In the genomic region with DNA sequence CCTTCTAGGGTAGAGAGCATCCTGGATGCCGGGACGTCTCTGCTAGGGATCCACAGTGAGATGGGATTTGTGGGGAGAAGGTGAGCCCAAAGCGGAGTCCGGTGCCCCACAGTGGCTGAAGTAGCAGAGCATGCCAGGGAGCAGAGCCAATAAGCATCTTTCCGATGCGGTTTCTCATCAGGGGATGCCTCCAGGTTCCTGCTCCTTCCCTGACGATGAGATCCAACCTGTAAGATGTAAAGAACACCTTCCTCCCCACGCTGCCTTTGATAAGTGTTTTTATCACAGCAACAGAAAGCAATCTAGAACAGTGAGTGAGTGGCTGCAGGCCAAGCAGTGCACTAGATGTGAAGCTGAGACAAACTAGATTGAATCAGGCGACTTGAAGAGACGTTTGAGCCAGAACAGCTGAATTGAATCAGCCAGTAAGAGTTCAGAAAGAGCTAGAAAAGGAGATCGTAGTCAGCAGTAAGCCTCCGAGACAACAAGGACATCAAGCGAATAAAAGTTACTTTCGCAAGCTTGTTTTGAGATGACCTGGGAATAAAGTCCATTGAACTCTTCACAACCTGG, we compare ENCODE assay signal across 8 mouse cellular contexts. TPM values are rescaled to one million over a fixed set of nuclear protein-coding genes. Genes with fewer than 3 reads are reported as not detected.
DNase-seq lines count a peak whose midpoint lies in the region; ATAC-seq and TF ChIP-seq lines count a peak whose summit lies in the region.

No protein-coding gene starts in this region.

- H3K9me3 ChIP-seq in hindbrain, embryonic 12.5 days (replicated peaks): no peaks in the 10 kb centered on the region
- H3K9me3 ChIP-seq in liver, embryonic 13.5 days (replicated peaks): no peaks in the 10 kb centered on the region
- H3K9me3 ChIP-seq in stomach, embryonic 16.5 days (replicated peaks; ENCODE audit: control insufficient read depth, low read length): no peaks in the 10 kb centered on the region

- H3K27me3 ChIP-seq in hindbrain, embryonic 12.5 days: no peaks in the 10 kb centered on the region
- H3K27me3 ChIP-seq in liver, embryonic 13.5 days: peaks cover under 1% of the 10 kb centered on the region; the same call in 1 of the 2 replicates
- no peaks in the 10 kb centered on the region for H3K27me3 ChIP-seq in stomach, embryonic 16.5 days (ENCODE audit: control insufficient read depth, insufficient read depth, low read length)

- no peak for TF ChIP-seq CTCF in lung, adult 2 months (IDR thresholded peaks at IDR 0.05; ENCODE audit: insufficient read depth, low read length)
- TF ChIP-seq CTCF in cortical plate, adult 2 months (IDR thresholded peaks at IDR 0.05; ENCODE audit: extremely low read depth, insufficient read depth, low read length): no peak

- peak overlapping the region; percentile 56 for H3K4me3 ChIP-seq in lung, adult 2 months (replicated peaks; ENCODE audit: extremely low read depth, low read depth, low read length)
- H3K4me3 ChIP-seq in cortical plate, adult 2 months (ENCODE audit: insufficient read depth, low read length): peak overlapping the region; percentile 66
- peak overlapping the region; percentile 94 for H3K4me3 ChIP-seq in hindbrain, embryonic 12.5 days
- H3K4me3 ChIP-seq in liver, embryonic 13.5 days (replicated peaks): peak overlapping the region; percentile 93
- H3K4me3 ChIP-seq in stomach, embryonic 16.5 days (replicated peaks; ENCODE audit: low read length): peak overlapping the region; percentile 83

- intact Hi-C loops in left cerebral cortex, postnatal 4 days (cut with DNase I): loop anchor here (5.0 kb wide), 1 partner anchor 51 kb away; no protein-coding TSS in a partner anchor
- intact Hi-C loops in left cerebral cortex, postnatal 14 days (cut with DNase I): loop anchor here (5.0 kb wide), 3 partner anchors 51 to 106 kb away; partner anchors contain the start of genes Gm49325, Sumo3 and Ube2g2

- peaks cover 7% of the 10 kb centered on the region for H3K4me1 ChIP-seq in lung, adult 2 months (ENCODE audit: control insufficient read depth, insufficient read depth, low read length)
- H3K4me1 ChIP-seq in cortical plate, adult 2 months (ENCODE audit: control insufficient read depth, insufficient read depth, low read length): peaks cover 5% of the 10 kb centered on the region; the same call in 1 of the 2 replicates
- H3K4me1 ChIP-seq in hindbrain, embryonic 12.5 days: peaks cover 16% of the 10 kb centered on the region
- H3K4me1 ChIP-seq in liver, embryonic 13.5 days (replicated peaks): peaks cover 40% of the 10 kb centered on the region
- H3K4me1 ChIP-seq in stomach, embryonic 16.5 days (ENCODE audit: control insufficient read depth, insufficient read depth, low read length): peaks cover 18% of the 10 kb centered on the region

- H3K4me2 ChIP-seq in hindbrain, embryonic 12.5 days (replicated peaks): peak overlapping the region; percentile 91
- peak overlapping the region; percentile 96 for H3K4me2 ChIP-seq in liver, embryonic 13.5 days
- H3K4me2 ChIP-seq in stomach, embryonic 16.5 days (ENCODE audit: low read depth, low read length): peak overlapping the region; percentile 87

- 35% methylated on average over 14 of the region's 14 CpGs for WGBS in lung, adult 2 months
- 45% methylated on average over 14 of the region's 14 CpGs for WGBS in hindbrain, embryonic 12.5 days
- 50% methylated on average over 14 of the region's 14 CpGs for WGBS in liver, embryonic 13.5 days (ENCODE audit: insufficient replicate concordance)
- WGBS in stomach, embryonic 16.5 days: 37% methylated on average over 14 of the region's 14 CpGs

- DNase-seq in lung, adult 2 months: no peak
- no peak for DNase-seq in lung, postnatal 14 days
- DNase-seq in liver, embryonic 13.5 days: no peak
- DNase-seq in left cerebral cortex, postnatal 4 days: no peak
- DNase-seq in left cerebral cortex, postnatal 14 days (ENCODE audit: low spot score in 2 of 2): no peak

- peak overlapping the region; percentile 91 for H3K9ac ChIP-seq in hindbrain, embryonic 12.5 days
- H3K9ac ChIP-seq in liver, embryonic 13.5 days: peak overlapping the region; percentile 88
- peak overlapping the region; percentile 90 for H3K9ac ChIP-seq in stomach, embryonic 16.5 days (ENCODE audit: low read length)

- no peak for TF ChIP-seq POLR2A in lung, adult 2 months (IDR thresholded peaks at IDR 0.05; ENCODE audit: borderline replicate concordance, extremely low read depth, low read depth, low read length)
- TF ChIP-seq POLR2A in cortical plate, adult 2 months (IDR thresholded peaks at IDR 0.05; ENCODE audit: extremely low read depth, insufficient read depth, low read length): no peak

- ATAC-seq in hindbrain, embryonic 12.5 days (ENCODE audit: low FRiP score): peak; percentile 20; the same call in 1 of the 2 replicates
- no peak for ATAC-seq in liver, embryonic 13.5 days (ENCODE audit: low read depth)
- no peak for ATAC-seq in stomach, embryonic 16.5 days (ENCODE audit: insufficient read depth, low FRiP score)

- H3K36me3 ChIP-seq in hindbrain, embryonic 12.5 days: peaks cover 23% of the 10 kb centered on the region
- H3K36me3 ChIP-seq in liver, embryonic 13.5 days: peaks cover 27% of the 10 kb centered on the region
- H3K36me3 ChIP-seq in stomach, embryonic 16.5 days (ENCODE audit: control insufficient read depth, insufficient read depth, low read length): peaks cover 10% of the 10 kb centered on the region

- 0 out of 2 replicates have a peak overlapping the region, but pooled peaks have one; percentile 1 for H3K27ac ChIP-seq in cortical plate, adult 2 months (ENCODE audit: insufficient read depth, low read length)
- peak overlapping the region; percentile 78 for H3K27ac ChIP-seq in hindbrain, embryonic 12.5 days
- peak overlapping the region; percentile 78 for H3K27ac ChIP-seq in liver, embryonic 13.5 days
- H3K27ac ChIP-seq in stomach, embryonic 16.5 days (ENCODE audit: low read length): peak overlapping the region; percentile 91

RNA-seq across cellular contexts. Expression of gene Fam207a, which starts 0.9 kb away (rescaled TPM):
- 24.6 and 24.7 TPM in 2 replicates for polyA plus RNA-seq in lung, adult 2 months (2012; rRNA removed)
- 34.5 and 35.1 TPM in 2 replicates for polyA plus RNA-seq in cortical plate, adult 2 months (2012; rRNA removed)
- polyA plus RNA-seq in hindbrain, embryonic 12.5 days (2016; fragmentation: Nextera tagmentation; extraction: Ambion mirVana): 47.3 and 48.0 TPM in 2 replicates
- polyA plus RNA-seq in liver, embryonic 13.5 days (2015; fragmentation: Nextera tagmentation; extraction: Ambion mirVana): 23.3 and 26.2 TPM in 2 replicates
- 29.7 and 31.0 TPM in 2 replicates for polyA plus RNA-seq in stomach, embryonic 16.5 days (2015; fragmentation: Nextera tagmentation; extraction: Ambion mirVana)
- 10 to 100 TPM; 29.0 to 30.1 TPM for total RNA-seq in left cerebral cortex, postnatal 4 days (2021)
- total RNA-seq in left cerebral cortex, postnatal 14 days (2021): 10 to 100 TPM; 32.2 to 33.4 TPM

RNA-seq across cellular contexts. Expression of gene Itgb2, which starts 13.6 kb away (rescaled TPM):
- polyA plus RNA-seq in lung, adult 2 months (2012; rRNA removed): 69.9 and 91.7 TPM in 2 replicates
- polyA plus RNA-seq in cortical plate, adult 2 months (2012; rRNA removed): 6.1 and 7.3 TPM in 2 replicates
- polyA plus RNA-seq in hindbrain, embryonic 12.5 days (2016; fragmentation: Nextera tagmentation; extraction: Ambion mirVana): 0.70 and 1.6 TPM in 2 replicates
- 10.3 and 10.7 TPM in 2 replicates for polyA plus RNA-seq in liver, embryonic 13.5 days (2015; fragmentation: Nextera tagmentation; extraction: Ambion mirVana)
- 6.7 and 8.3 TPM in 2 replicates for polyA plus RNA-seq in stomach, embryonic 16.5 days (2015; fragmentation: Nextera tagmentation; extraction: Ambion mirVana)
- 1 to 10 TPM; 1.7 to 2.2 TPM for total RNA-seq in left cerebral cortex, postnatal 4 days (2021)
- 1 to 10 TPM; 3.1 to 3.2 TPM for total RNA-seq in left cerebral cortex, postnatal 14 days (2021)

Comparison
In these comparisons a context has a peak if more than half of its experiments do, and no peak if none do; other contexts are left out.
1. H3K27ac ChIP-seq: peak in every context shown above with its lines; median percentile 91 in stomach, embryonic 16.5 days; 78 in hindbrain, embryonic 12.5 days; 78 in liver, embryonic 13.5 days; 1 in cortical plate, adult 2 months.